Mouse (Mus musculus): ENCODE data around the gene Zfp398. TPM values are rescaled to one million over a fixed set of nuclear protein-coding genes. Genes with fewer than 3 reads are reported as not detected.

The Zfp398 gene
- polyA plus RNA-seq, 1 experiment from 2014 or later, result 13.4 TPM

- Histone ChIP-seq H3K4me1 (peaks cover 12% of the 10 kb centered on the region), H3K9me3 (no peaks in the 10 kb centered on the region), H3K9ac (peak overlapping the region; percentile 95), H3K36me3 (peaks cover 24% of the 10 kb centered on the region), H3K27ac (peak overlapping the region; percentile 96), H3K4me3 (peak overlapping the region; percentile 94), H3K27me3 (replicated peaks) (no peaks in the 10 kb centered on the region), H3K4me2 (replicated peaks) (peak overlapping the region; percentile 70)
- peak; percentile 98 for ATAC-seq (ENCODE audit: low FRiP score, low read depth)
- under 1% methylated on average over 71 of the region's 71 CpGs for WGBS
Measured at GRCm38 (mm10) chr6:47877461-47878132, 42.1 kb downstream of the Zfp398 start.

- Histone ChIP-seq H3K4me3 (peak overlapping the region; percentile 94), H3K9me3 (no peaks in the 10 kb centered on the region), H3K27ac (peak overlapping the region; percentile 96), H3K9ac (peak overlapping the region; percentile 95), H3K27me3 (replicated peaks) (no peaks in the 10 kb centered on the region), H3K4me1 (peaks cover 12% of the 10 kb centered on the region), H3K4me2 (replicated peaks) (peak overlapping the region; percentile 70), H3K36me3 (peaks cover 29% of the 10 kb centered on the region)
- no peak for ATAC-seq (ENCODE audit: low FRiP score, low read depth)
- WGBS, result 3% methylated on average over 11 of the region's 11 CpGs
Measured at GRCm38 (mm10) chr6:47878133-47878514, 42.7 kb downstream of the Zfp398 start.

GRCm38 (mm10) chr6:47878593-47878992 is 43.1 kb downstream of the Zfp398 start:
- no peak for ATAC-seq (ENCODE audit: low FRiP score, low read depth)
- Histone ChIP-seq H3K4me2 (replicated peaks) (peak overlapping the region; percentile 70), H3K9ac (peak overlapping the region; percentile 95), H3K27me3 (replicated peaks) (no peaks in the 10 kb centered on the region), H3K4me1 (peaks cover 12% of the 10 kb centered on the region), H3K9me3 (no peaks in the 10 kb centered on the region), H3K4me3 (peak overlapping the region; percentile 94), H3K27ac (no peak overlapping the region), H3K36me3 (peaks cover 34% of the 10 kb centered on the region)
- 51% methylated on average over 3 of the region's 3 CpGs for WGBS

GRCm38 (mm10) chr6:47879049-47879716 is 43.7 kb downstream of the Zfp398 start:
- no peak for ATAC-seq (ENCODE audit: low FRiP score, low read depth)
- Histone ChIP-seq H3K4me1 (peaks cover 12% of the 10 kb centered on the region), H3K27me3 (replicated peaks) (no peaks in the 10 kb centered on the region), H3K4me2 (replicated peaks) (peak overlapping the region; percentile 70), H3K4me3 (peak overlapping the region; percentile 94), H3K9ac (peak overlapping the region; percentile 95), H3K9me3 (no peaks in the 10 kb centered on the region), H3K36me3 (peaks cover 40% of the 10 kb centered on the region), H3K27ac (no peak overlapping the region)
- WGBS, result 75% methylated on average over 4 of the region's 4 CpGs

- no peak overlapping the region for H3K4me2 ChIP-seq (replicated peaks)
- peaks cover 50% of the 10 kb centered on the region for H3K36me3 ChIP-seq
- no peak overlapping the region for H3K9ac ChIP-seq
Measured at GRCm38 (mm10) chr6:47880166-47880565, 44.7 kb downstream of the Zfp398 start.

GRCm38 (mm10) chr6:47888812-47889383 is 53.4 kb downstream of the Zfp398 start:
- Histone ChIP-seq H3K9ac (no peak overlapping the region), H3K36me3 (peaks cover 88% of the 10 kb centered on the region), H3K4me1 (no peaks in the 10 kb centered on the region), H3K4me3 (no peak overlapping the region), H3K27me3 (replicated peaks) (no peaks in the 10 kb centered on the region), H3K9me3 (no peaks in the 10 kb centered on the region), H3K4me2 (replicated peaks) (no peak overlapping the region), H3K27ac (no peak overlapping the region)
- WGBS, result 90% methylated on average over 8 of the region's 8 CpGs
- ATAC-seq (ENCODE audit: low FRiP score, low read depth), result no peak

More at GRCm38 (mm10) chr6:47880166-47880565, 44.7 kb downstream of the Zfp398 start:
- H3K4me1 ChIP-seq, result peaks cover 12% of the 10 kb centered on the region
- H3K27me3 ChIP-seq (replicated peaks), result no peaks in the 10 kb centered on the region
- 93% methylated on average over 10 of the region's 10 CpGs for WGBS
- H3K27ac ChIP-seq, result no peak overlapping the region
- H3K4me3 ChIP-seq, result no peak overlapping the region
- no peaks in the 10 kb centered on the region for H3K9me3 ChIP-seq
- no peak for ATAC-seq (ENCODE audit: low FRiP score, low read depth)

GRCm38 (mm10) chr6:47899416-47899815 is 64.0 kb downstream of the Zfp398 start:
- H3K4me1 ChIP-seq, result no peaks in the 10 kb centered on the region
- H3K36me3 ChIP-seq, result peaks cover 64% of the 10 kb centered on the region
- no peak for ATAC-seq (ENCODE audit: low FRiP score, low read depth)
- no peak overlapping the region for H3K9ac ChIP-seq
- H3K4me3 ChIP-seq, result no peak overlapping the region
- H3K27ac ChIP-seq, result no peak overlapping the region
- 95% methylated on average over 6 of the region's 6 CpGs for WGBS
- no peaks in the 10 kb centered on the region for H3K9me3 ChIP-seq
- peaks cover 18% of the 10 kb centered on the region for H3K27me3 ChIP-seq (replicated peaks)
- H3K4me2 ChIP-seq (replicated peaks), result no peak overlapping the region

GRCm38 (mm10) chr6:47903587-47903986 is 68.1 kb downstream of the Zfp398 start:
- H3K4me1 ChIP-seq, result no peaks in the 10 kb centered on the region
- H3K27ac ChIP-seq, result no peak overlapping the region
- H3K36me3 ChIP-seq, result peaks cover 86% of the 10 kb centered on the region
- H3K4me2 ChIP-seq (replicated peaks), result no peak overlapping the region
- no peak overlapping the region for H3K9ac ChIP-seq
- 83% methylated on average over 4 of the region's 4 CpGs for WGBS
- no peak for ATAC-seq (ENCODE audit: low FRiP score, low read depth)
- no peak overlapping the region for H3K4me3 ChIP-seq
- peaks cover 22% of the 10 kb centered on the region for H3K27me3 ChIP-seq (replicated peaks)
- no peaks in the 10 kb centered on the region for H3K9me3 ChIP-seq

- H3K4me3 ChIP-seq, result no peak overlapping the region
- H3K4me2 ChIP-seq (replicated peaks), result no peak overlapping the region
- peaks cover 79% of the 10 kb centered on the region for H3K36me3 ChIP-seq
- no peaks in the 10 kb centered on the region for H3K4me1 ChIP-seq
- no peaks in the 10 kb centered on the region for H3K9me3 ChIP-seq
- WGBS, result 29% methylated on average over 19 of the region's 19 CpGs
- peaks cover 22% of the 10 kb centered on the region for H3K27me3 ChIP-seq (replicated peaks)
- ATAC-seq (ENCODE audit: low FRiP score, low read depth), result no peak
- H3K27ac ChIP-seq, result no peak overlapping the region
- no peak overlapping the region for H3K9ac ChIP-seq
Measured at GRCm38 (mm10) chr6:47904361-47904760, 68.9 kb downstream of the Zfp398 start.

GRCm38 (mm10) chr6:47904917-47905695 is 69.6 kb downstream of the Zfp398 start:
- no peaks in the 10 kb centered on the region for H3K4me1 ChIP-seq
- H3K27ac ChIP-seq, result no peak overlapping the region
- 49% methylated on average over 44 of the region's 44 CpGs for WGBS
- no peak overlapping the region for H3K4me3 ChIP-seq
- no peak overlapping the region for H3K9ac ChIP-seq
- no peak for ATAC-seq (ENCODE audit: low FRiP score, low read depth)
- H3K4me2 ChIP-seq (replicated peaks), result no peak overlapping the region
- H3K36me3 ChIP-seq, result peaks cover 72% of the 10 kb centered on the region
- H3K9me3 ChIP-seq, result no peaks in the 10 kb centered on the region
- peaks cover 22% of the 10 kb centered on the region for H3K27me3 ChIP-seq (replicated peaks)

GRCm38 (mm10) chr6:47906326-47906725 is 70.9 kb downstream of the Zfp398 start:
- peaks cover 60% of the 10 kb centered on the region for H3K36me3 ChIP-seq
- no peak for ATAC-seq (ENCODE audit: low FRiP score, low read depth)
- H3K4me3 ChIP-seq, result no peak overlapping the region
- no peak overlapping the region for H3K27ac ChIP-seq
- WGBS, result 96% methylated on average over 5 of the region's 5 CpGs
- H3K9ac ChIP-seq, result no peak overlapping the region
- no peak overlapping the region for H3K4me2 ChIP-seq (replicated peaks)
- no peaks in the 10 kb centered on the region for H3K9me3 ChIP-seq
- peaks cover 22% of the 10 kb centered on the region for H3K27me3 ChIP-seq (replicated peaks)
- no peaks in the 10 kb centered on the region for H3K4me1 ChIP-seq

- H3K9ac ChIP-seq, result no peak overlapping the region
Measured at GRCm38 (mm10) chr6:47909007-47909406, 73.5 kb downstream of the Zfp398 start.

More at GRCm38 (mm10) chr6:47909007-47909406, 73.5 kb downstream of the Zfp398 start:
- Histone ChIP-seq H3K4me3 (no peak overlapping the region), H3K9me3 (no peaks in the 10 kb centered on the region), H3K4me2 (replicated peaks) (no peak overlapping the region), H3K36me3 (peaks cover 35% of the 10 kb centered on the region), H3K27me3 (replicated peaks) (0 out of 2 replicates have a peak, but pooled peaks cover 7% of the 10 kb centered on the region), H3K27ac (no peak overlapping the region), H3K4me1 (no peaks in the 10 kb centered on the region)
- no peak for ATAC-seq (ENCODE audit: low FRiP score, low read depth)
- WGBS, result 82% methylated on average over 1 of the region's 1 CpGs

All from neural tube, embryonic 12.5 days (tissue).